Mouse (Mus musculus) forebrain, postnatal 0 days (tissue): ENCODE results near the gene Ces2g. TPM values are rescaled to one million over a fixed set of nuclear protein-coding genes. Genes with fewer than 3 reads are reported as not detected.

Experiments used
- ATAC-seq: fragments of 200-750 bp; cut with Nextera tagmentation; 2 replicates; pipeline ENCODE4 v1.8.0; 2017; ENCODE audit warnings: mild to moderate bottlenecking, moderate library complexity
- DNase-seq: peaks from one replicate; pipeline ENCODE4 v3.0.0-alpha.2; 2015
- H3K27ac ChIP-seq: fragments of 300-500 bp; sonication (generic); 2 replicates; pipeline ENCODE4 v1.5.1; 2014; ENCODE audit warnings: low read depth, mild to moderate bottlenecking, antibody characterized with exemption, low read length, moderate library complexity, mixed read lengths
- H3K27me3 ChIP-seq: fragments of 300-500 bp; sonication (generic); 2 replicates; pipeline ENCODE4 v1.6.1; 2014; ENCODE audit warnings: mild to moderate bottlenecking, low read length, mixed read lengths; ENCODE audit not compliant: insufficient read depth
- H3K36me3 ChIP-seq: fragments of 300-500 bp; sonication (generic); 2 replicates; pipeline ENCODE4 v1.6.1; 2014; ENCODE audit warnings: mild to moderate bottlenecking, moderate library complexity; ENCODE audit not compliant: insufficient read depth
- H3K4me1 ChIP-seq: fragments of 300-500 bp; sonication (generic); 2 replicates; pipeline ENCODE4 v1.6.1; 2014; ENCODE audit warnings: antibody characterized with exemption; ENCODE audit not compliant: insufficient read depth
- H3K4me2 ChIP-seq: fragments of 300-500 bp; sonication (generic); 2 replicates; pipeline ENCODE4 v1.6.1; 2014; ENCODE audit warnings: low read depth, mild to moderate bottlenecking, moderate library complexity
- H3K4me3 ChIP-seq: fragments of 300-500 bp; sonication (generic); 2 replicates; pipeline ENCODE4 v1.5.1; 2014; ENCODE audit warnings: low read depth, low read length, mixed read lengths
- H3K9ac ChIP-seq: fragments of 300-500 bp; sonication (generic); 2 replicates; pipeline ENCODE4 v1.6.1; 2014; ENCODE audit warnings: mild to moderate bottlenecking
- H3K9me3 ChIP-seq: fragments of 300-500 bp; sonication (generic); 2 replicates; pipeline ENCODE4 v1.6.1; 2016; ENCODE audit warnings: low read length
- CTCF ChIP-seq: sonication (generic); IDR thresholded peaks from 2 replicates; pipeline ENCODE4 v1.5.1; 2016; ENCODE audit warnings: antibody characterized with exemption, control low read depth, low read depth
- WGBS: fragments of 180-500 bp; shearing (Covaris S2); extraction: QIAGEN DNeasy Blood & Tissue Kit; methylation state at CpG from one replicate; pipeline ENCODE4 v1.1.7; 2014; 5-methylcytosine and 5-hydroxymethylcytosine counted together
- polyA plus RNA-seq: library from polyadenylated mRNA; unstranded; fragments of >200 nt; fragmentation: Nextera tagmentation; extraction: Ambion mirVana; gene quantifications from 2 replicates; pipeline ENCODE4 v1.2.1, GENCODE M21; 2015
- total RNA-seq: library from RNA; depleted of rRNA; stranded (reverse); fragments of >200 nt; gene quantifications from 2 replicates; pipeline ENCODE4 v1.2.3, GENCODE M21; 2014; rRNA removed

Ces2g gene
- total RNA-seq: 0.31 and 0.76 TPM in 2 replicates
- 0.08 and 0.20 TPM in 2 replicates for polyA plus RNA-seq

GRCm38 (mm10) chr8:104961537-104961961 is at the start of gene Ces2g:
Ces2g (plus strand) TSS chr8:104961718.
- 66% methylated on average over 5 of the region's 5 CpGs for WGBS
- no peak for DNase-seq
- H3K4me2 ChIP-seq: no peak within 1 kb of the TSS

DNA sequence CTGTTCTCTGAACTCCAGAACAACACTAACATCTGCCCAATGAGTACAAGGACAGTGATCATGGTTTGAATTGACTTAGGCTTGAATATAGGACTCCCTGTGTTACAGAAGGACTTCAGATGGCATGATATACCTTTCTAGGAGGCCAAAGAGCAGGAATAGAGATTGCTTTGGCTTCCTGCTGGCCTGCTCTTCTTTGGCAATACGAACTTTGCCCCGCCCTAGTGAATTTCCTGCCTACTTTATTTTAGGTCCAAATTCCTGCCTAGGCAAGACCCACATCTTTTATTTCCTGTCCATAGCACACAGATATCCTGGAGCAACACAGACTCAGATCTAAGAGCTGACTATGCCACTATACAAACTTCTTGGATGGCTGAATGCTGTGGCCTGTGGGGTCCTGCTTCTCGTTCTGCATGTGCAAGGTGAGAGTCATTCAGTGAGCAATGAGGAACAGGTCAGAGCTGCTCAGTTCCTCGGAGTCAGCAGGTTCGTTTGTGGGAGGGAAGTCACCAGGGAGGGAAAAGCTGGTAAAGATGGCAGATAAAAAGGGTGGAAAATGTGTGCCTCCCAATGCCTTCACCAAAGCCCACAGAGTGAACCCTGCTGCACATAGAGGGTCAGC is 35.4 kb upstream of the Ces2g start, which contains the start of gene Ces2e:
TSS of gene Ces2e (plus strand) at position 289 of the 625 bp plus-strand sequence.
- DNase-seq (no peak), ATAC-seq (no peak)
- H3K27me3 ChIP-seq: no peaks in the 10 kb centered on the region
- H3K9ac ChIP-seq: no peak within 1 kb of the TSS
- H3K9me3 ChIP-seq: no peaks in the 10 kb centered on the region
- WGBS: 77% methylated on average over 5 of the region's 5 CpGs
- H3K4me3 ChIP-seq: no peak within 1 kb of the TSS
- TF ChIP-seq CTCF: no peak
- no peak within 1 kb of the TSS for H3K4me2 ChIP-seq
- H3K4me1 ChIP-seq: no peaks in the 10 kb centered on the region
- no peak within 1 kb of the TSS for H3K27ac ChIP-seq
- H3K36me3 ChIP-seq: no peaks in the 10 kb centered on the region

More at GRCm38 (mm10) chr8:104961537-104961961, at the start of gene Ces2g:
- Histone ChIP-seq H3K36me3 (no peaks in the 10 kb centered on the region), H3K27ac (no peak within 1 kb of the TSS), H3K4me1 (no peaks in the 10 kb centered on the region), H3K4me3 (no peak within 1 kb of the TSS), H3K27me3 (no peaks in the 10 kb centered on the region), H3K9ac (no peak within 1 kb of the TSS), H3K9me3 (no peaks in the 10 kb centered on the region)
- no peak for TF ChIP-seq CTCF
- ATAC-seq: no peak

GRCm38 (mm10) chr8:104927301-104927700 is 34.2 kb upstream of the Ces2g start:
- no peaks in the 10 kb centered on the region for H3K27me3 ChIP-seq
- no peak for TF ChIP-seq CTCF
- no peaks in the 10 kb centered on the region for H3K4me1 ChIP-seq
- no peaks in the 10 kb centered on the region for H3K36me3 ChIP-seq
- no peak overlapping the region for H3K4me2 ChIP-seq
- no peaks in the 10 kb centered on the region for H3K9me3 ChIP-seq
- DNase-seq (no peak), ATAC-seq (no peak)
- H3K27ac ChIP-seq: no peak overlapping the region
- WGBS: 84% methylated on average over 3 of the region's 3 CpGs
- H3K9ac ChIP-seq: no peak overlapping the region
- H3K4me3 ChIP-seq: no peak overlapping the region

DNA sequence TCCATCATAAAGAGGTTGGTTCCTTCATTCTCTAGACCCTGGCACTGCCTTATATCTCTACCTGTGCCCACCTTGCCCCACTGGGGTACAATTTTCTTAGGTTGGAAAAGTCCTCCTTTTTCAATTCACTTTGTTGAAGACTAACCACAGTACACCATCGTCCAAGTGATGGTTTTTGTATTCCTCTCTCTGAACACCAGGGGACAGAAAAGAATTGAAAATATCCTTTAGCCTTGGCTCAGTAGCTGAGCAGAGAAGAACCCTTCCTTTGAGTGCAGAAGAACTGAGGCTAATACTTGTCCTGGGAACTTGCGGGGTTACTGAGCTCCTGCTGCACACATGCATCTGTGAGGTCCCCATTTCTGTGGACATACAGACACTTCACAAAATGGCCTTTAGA is 16.9 kb upstream of the Ces2g start:
- DNase-seq: no peak
- ATAC-seq: no peak
- no peak for TF ChIP-seq CTCF

GRCm38 (mm10) chr8:104947056-104947455 is 14.5 kb upstream of the Ces2g start, which contains the start of gene Ces2f:
Ces2f (plus strand) TSS chr8:104947356.
- DNase-seq (no peak), ATAC-seq (no peak)
- Histone ChIP-seq H3K4me1 (no peaks in the 10 kb centered on the region), H3K4me3 (no peak within 1 kb of the TSS), H3K36me3 (no peaks in the 10 kb centered on the region), H3K27me3 (no peaks in the 10 kb centered on the region), H3K9me3 (no peaks in the 10 kb centered on the region), H3K4me2 (no peak within 1 kb of the TSS), H3K27ac (no peak within 1 kb of the TSS), H3K9ac (no peak within 1 kb of the TSS)
- no peak for TF ChIP-seq CTCF
- WGBS: 88% methylated on average over 4 of the region's 4 CpGs

More for the DNA sequence above, 16.9 kb upstream of the Ces2g start:
- Histone ChIP-seq H3K9me3 (no peaks in the 10 kb centered on the region), H3K9ac (no peak overlapping the region), H3K27me3 (no peaks in the 10 kb centered on the region), H3K4me2 (no peak overlapping the region), H3K36me3 (no peaks in the 10 kb centered on the region), H3K4me1 (no peaks in the 10 kb centered on the region), H3K4me3 (no peak overlapping the region), H3K27ac (no peak overlapping the region)
- 82% methylated on average over 2 of the region's 2 CpGs for WGBS

DNA sequence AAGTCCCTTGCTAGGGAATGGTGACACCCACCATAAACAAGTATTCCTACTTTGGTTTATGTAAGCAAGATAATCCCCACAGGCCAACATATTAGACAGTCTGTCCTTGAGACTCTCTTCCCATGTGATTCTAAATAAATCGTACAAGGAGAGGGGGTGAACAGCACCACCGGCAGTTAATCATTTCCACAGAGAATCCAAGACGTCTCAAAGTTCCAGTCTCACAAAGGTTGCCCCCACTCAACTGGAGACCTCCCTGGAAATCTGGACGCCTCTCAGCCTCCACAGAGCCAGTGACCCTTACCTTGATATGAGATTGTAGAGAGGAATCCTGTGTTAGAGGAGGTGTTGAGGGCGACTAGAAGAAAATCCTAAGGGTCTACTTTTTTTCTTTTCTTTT is 12.5 kb upstream of the Ces2g start:
- 85% methylated on average over 5 of the region's 5 CpGs for WGBS
- no peak overlapping the region for H3K27ac ChIP-seq
- H3K36me3 ChIP-seq: no peaks in the 10 kb centered on the region
- no peak for TF ChIP-seq CTCF
- H3K9ac ChIP-seq: no peak overlapping the region
- H3K27me3 ChIP-seq: no peaks in the 10 kb centered on the region
- no peak overlapping the region for H3K4me3 ChIP-seq
- H3K4me1 ChIP-seq: no peaks in the 10 kb centered on the region
- no peaks in the 10 kb centered on the region for H3K9me3 ChIP-seq
- no peak for ATAC-seq
- H3K4me2 ChIP-seq: no peak overlapping the region
- no peak for DNase-seq

GRCm38 (mm10) chr8:104962229-104962901 is 847 bp downstream of the Ces2g start:
- no peak for DNase-seq
- WGBS: 79% methylated on average over 8 of the region's 8 CpGs
- no peak overlapping the region for H3K4me2 ChIP-seq

More at GRCm38 (mm10) chr8:104962229-104962901, 847 bp downstream of the Ces2g start:
- H3K9ac ChIP-seq: no peak overlapping the region
- no peaks in the 10 kb centered on the region for H3K36me3 ChIP-seq
- no peak for TF ChIP-seq CTCF
- H3K4me3 ChIP-seq: no peak overlapping the region
- H3K9me3 ChIP-seq: no peaks in the 10 kb centered on the region
- H3K4me1 ChIP-seq: no peaks in the 10 kb centered on the region
- ATAC-seq: no peak
- no peak overlapping the region for H3K27ac ChIP-seq
- no peaks in the 10 kb centered on the region for H3K27me3 ChIP-seq
